Mouse (Mus musculus) heart, postnatal 0 days (tissue): ENCODE results near the gene Hectd2. TPM values are rescaled to one million over a fixed set of nuclear protein-coding genes. Genes with fewer than 3 reads are reported as not detected.

Source experiments
- ATAC-seq: fragments of 200-750 bp; cut with Nextera tagmentation; 2 replicates; pipeline ENCODE4 v1.8.0; 2017; ENCODE audit warnings: low read depth, moderate number of reproducible peaks, moderate library complexity; ENCODE audit not compliant: insufficient read depth
- DNase-seq: peaks from one replicate; pipeline ENCODE4 v3.0.0-alpha.2; 2016; ENCODE audit warnings: low spot score
- H3K27ac ChIP-seq: fragments of 300-500 bp; sonication (generic); 2 replicates; pipeline ENCODE4 v1.5.1; 2014; ENCODE audit warnings: low read depth, mild to moderate bottlenecking
- H3K27me3 ChIP-seq: fragments of 300-500 bp; sonication (generic); 2 replicates; pipeline ENCODE4 v1.6.1; 2014; ENCODE audit warnings: low read length, mixed read lengths; ENCODE audit not compliant: control insufficient read depth, insufficient read depth
- H3K36me3 ChIP-seq: fragments of 300-500 bp; sonication (generic); replicated peaks from 2 replicates; pipeline ENCODE4 v1.6.1; 2014; ENCODE audit warnings: low read length, mixed read lengths; ENCODE audit not compliant: control insufficient read depth, insufficient read depth
- H3K4me1 ChIP-seq: fragments of 300-500 bp; sonication (generic); 2 replicates; pipeline ENCODE4 v1.6.1; 2014; ENCODE audit warnings: antibody characterized with exemption; ENCODE audit not compliant: control insufficient read depth, insufficient read depth
- H3K4me2 ChIP-seq: fragments of 300-500 bp; sonication (generic); 2 replicates; pipeline ENCODE4 v1.6.1; 2014; ENCODE audit warnings: low read depth, mild to moderate bottlenecking, low read length, moderate library complexity
- H3K4me3 ChIP-seq: fragments of 300-500 bp; sonication (generic); 2 replicates; pipeline ENCODE4 v1.5.1; 2014; ENCODE audit warnings: low read depth, low read length
- H3K9ac ChIP-seq: fragments of 300-500 bp; sonication (generic); replicated peaks from 2 replicates; pipeline ENCODE4 v1.6.1; 2014; ENCODE audit warnings: low read depth, low read length, mixed read lengths
- H3K9me3 ChIP-seq: fragments of 300-500 bp; sonication (generic); replicated peaks from 2 replicates; pipeline ENCODE4 v1.6.1; 2016; ENCODE audit warnings: low read length; ENCODE audit not compliant: control insufficient read depth
- CTCF ChIP-seq: IDR thresholded peaks from 2 replicates; pipeline ENCODE4 v1.5.1; 2016; ENCODE audit warnings: antibody characterized with exemption, control low read depth, low read depth
- EP300 ChIP-seq: IDR thresholded peaks from 2 replicates; pipeline ENCODE4 v1.6.1; 2016; ENCODE audit warnings: antibody characterized with exemption, low read depth
- WGBS: fragments of 180-500 bp; shearing (Covaris S2); extraction: QIAGEN DNeasy Blood & Tissue Kit; methylation state at CpG from one replicate; pipeline ENCODE4 v1.1.7; 2014; 5-methylcytosine and 5-hydroxymethylcytosine counted together
- polyA plus RNA-seq: library from polyadenylated mRNA; unstranded; fragments of >200 nt; fragmentation: Nextera tagmentation; extraction: Ambion mirVana; gene quantifications from 2 replicates; pipeline ENCODE4 v1.2.1, GENCODE M21; 2015
- total RNA-seq: library from RNA; depleted of rRNA; stranded (reverse); fragments of >200 nt; gene quantifications from 2 replicates; pipeline ENCODE4 v1.2.3, GENCODE M21; 2014; ENCODE audit warnings: low replicate concordance

Hectd2 gene
- total and polyA plus RNA-seq, 2 experiments from 2014 or later: 1.9 to 3.9 TPM

- H3K4me2 ChIP-seq: no peak overlapping the region
- H3K27ac ChIP-seq: no peak overlapping the region
- DNase-seq (no peak), ATAC-seq (no peak)
- TF ChIP-seq EP300 (no peak), CTCF (no peak)
- H3K27me3 ChIP-seq: no peaks in the 10 kb centered on the region
- no peaks in the 10 kb centered on the region for H3K4me1 ChIP-seq
- 50% methylated on average over 2 of the region's 2 CpGs for WGBS
- no peak overlapping the region for H3K9ac ChIP-seq
- peaks cover 6% of the 10 kb centered on the region for H3K36me3 ChIP-seq
- H3K9me3 ChIP-seq: no peaks in the 10 kb centered on the region
- H3K4me3 ChIP-seq: no peak overlapping the region
These were observed 55.9 kb downstream of the Hectd2 start for GRCm38 (mm10) chr19:36610309-36610708.

- no peak overlapping the region for H3K9ac ChIP-seq
- H3K36me3 ChIP-seq: no peaks in the 10 kb centered on the region
- H3K4me1 ChIP-seq: no peaks in the 10 kb centered on the region
- no peak overlapping the region for H3K4me2 ChIP-seq
- ATAC-seq: no peak
- no peak for DNase-seq
- no peaks in the 10 kb centered on the region for H3K27me3 ChIP-seq
- TF ChIP-seq CTCF (no peak), EP300 (no peak)
- no peak overlapping the region for H3K27ac ChIP-seq
- WGBS: 91% methylated on average over 1 of the region's 1 CpGs
- no peaks in the 10 kb centered on the region for H3K9me3 ChIP-seq
- no peak overlapping the region for H3K4me3 ChIP-seq
These were observed 71.5 kb downstream of the Hectd2 start for GRCm38 (mm10) chr19:36625906-36626305.

GRCm38 (mm10) chr19:36626881-36627280, 72.4 kb downstream of the Hectd2 start:
- WGBS: 94% methylated on average over 4 of the region's 4 CpGs
- no peak for DNase-seq
- no peak for ATAC-seq
- TF ChIP-seq EP300 (no peak), CTCF (no peak)
- no peaks in the 10 kb centered on the region for H3K9me3 ChIP-seq
- H3K4me2 ChIP-seq: no peak overlapping the region
- H3K4me1 ChIP-seq: no peaks in the 10 kb centered on the region
- no peaks in the 10 kb centered on the region for H3K36me3 ChIP-seq
- H3K27me3 ChIP-seq: no peaks in the 10 kb centered on the region
- no peak overlapping the region for H3K27ac ChIP-seq
- no peak overlapping the region for H3K4me3 ChIP-seq
- H3K9ac ChIP-seq: no peak overlapping the region

- 82% methylated on average over 9 of the region's 9 CpGs for WGBS
- TF ChIP-seq EP300 (no peak), CTCF (no peak)
These were observed 75.0 kb downstream of the Hectd2 start for GRCm38 (mm10) chr19:36629394-36629910.

GRCm38 (mm10) chr19:36630361-36630760, 75.9 kb downstream of the Hectd2 start:
- no peak for DNase-seq
- no peak overlapping the region for H3K27ac ChIP-seq
- no peak for TF ChIP-seq CTCF
- TF ChIP-seq EP300: no peak
- no peaks in the 10 kb centered on the region for H3K36me3 ChIP-seq
- H3K9me3 ChIP-seq: no peaks in the 10 kb centered on the region
- no peaks in the 10 kb centered on the region for H3K27me3 ChIP-seq
- H3K9ac ChIP-seq: no peak overlapping the region
- H3K4me3 ChIP-seq: no peak overlapping the region
- no peak for ATAC-seq
- H3K4me1 ChIP-seq: no peaks in the 10 kb centered on the region
- WGBS: 89% methylated on average over 5 of the region's 5 CpGs
- H3K4me2 ChIP-seq: no peak overlapping the region

More at GRCm38 (mm10) chr19:36629394-36629910, 75.0 kb downstream of the Hectd2 start:
- no peak for DNase-seq
- no peak for ATAC-seq
- H3K9ac ChIP-seq: no peak overlapping the region
- H3K9me3 ChIP-seq: no peaks in the 10 kb centered on the region
- H3K4me2 ChIP-seq: no peak overlapping the region
- no peaks in the 10 kb centered on the region for H3K27me3 ChIP-seq
- no peak overlapping the region for H3K4me3 ChIP-seq
- H3K36me3 ChIP-seq: no peaks in the 10 kb centered on the region
- no peaks in the 10 kb centered on the region for H3K4me1 ChIP-seq
- H3K27ac ChIP-seq: no peak overlapping the region

GRCm38 (mm10) chr19:36634771-36635170, 80.3 kb downstream of the Hectd2 start:
- Histone ChIP-seq H3K9me3 (no peaks in the 10 kb centered on the region), H3K4me1 (0 out of 2 replicates have a peak, but pooled peaks cover 6% of the 10 kb centered on the region), H3K4me2 (no peak overlapping the region), H3K27ac (no peak overlapping the region), H3K4me3 (no peak overlapping the region), H3K27me3 (no peaks in the 10 kb centered on the region), H3K36me3 (no peaks in the 10 kb centered on the region), H3K9ac (no peak overlapping the region)
- DNase-seq (no peak), ATAC-seq (no peak)
- TF ChIP-seq EP300 (no peak), CTCF (no peak)
- 90% methylated on average over 7 of the region's 7 CpGs for WGBS
